Comparison of ENCODE assay signal across 12 mouse cellular contexts in the genomic region with DNA sequence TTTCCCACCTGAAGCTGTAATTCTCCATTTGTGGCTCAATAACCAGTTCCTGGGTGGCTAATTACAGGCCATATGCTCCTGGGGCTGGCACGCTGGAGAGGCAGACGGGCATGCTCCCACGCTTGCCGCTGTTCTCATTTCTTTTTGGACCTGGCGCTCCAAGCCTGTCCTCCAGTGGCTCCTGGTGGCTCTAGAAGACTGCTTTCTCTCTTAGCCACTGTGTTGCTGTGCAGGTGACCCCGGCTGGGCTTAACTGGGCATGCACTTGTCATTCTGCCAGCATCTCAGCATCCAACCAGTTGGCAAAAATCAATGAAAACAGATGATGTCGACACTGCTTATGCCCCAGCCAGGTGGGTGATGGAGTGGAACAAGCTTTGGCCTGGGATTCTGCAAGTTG.
A peak's percentile ranks its signal among the peaks of the same experiment; 100 is the strongest.
DNase-seq lines count a peak whose midpoint lies in the region; ATAC-seq and TF ChIP-seq lines count a peak whose summit lies in the region.
"Had no signal": no experiment of that assay in that cellular context is flagged by ENCODE, and none has a peak within 500 bp of the region (broad histone marks: within the 10 kb centered on the region; RNA-seq: fewer than 3 reads in every experiment).

No protein-coding gene starts in this region.

- 57% methylated on average over 7 of the region's 7 CpGs for WGBS in hindbrain, postnatal 0 days
- WGBS in hindbrain, embryonic 11.5 days = 89% methylated on average over 7 of the region's 7 CpGs

- 0 out of 2 replicates have a peak, but pooled peaks cover 4% of the 10 kb centered on the region for H3K4me1 ChIP-seq in hindbrain, postnatal 0 days (ENCODE audit: insufficient read depth, low read length)
- no peaks in the 10 kb centered on the region for H3K4me1 ChIP-seq in hindbrain, embryonic 11.5 days (replicated peaks; ENCODE audit: control insufficient read depth, insufficient read depth, low read length)
- H3K4me1 ChIP-seq: midbrain, embryonic 12.5 days had no signal

- DNase-seq in hindbrain, postnatal 0 days (ENCODE audit: low spot score) = peak; percentile 68
- DNase-seq in hindbrain, embryonic 11.5 days (ENCODE audit: low spot score) = no peak
- peak; percentile 63 to 66 for DNase-seq in cerebellum, postnatal 36 days
- peak; percentile 79 for DNase-seq in layer of hippocampus, adult 9-11 months
- DNase-seq in right cerebral cortex, postnatal 25 days = peak; percentile 73
- no peak for DNase-seq in ovary, postnatal 14 days (ENCODE audit: low spot score)
- DNase-seq in kidney, adult 9 months = no peak
- DNase-seq in gastrocnemius, adult 18-20 months (ENCODE audit: low spot score) = no peak

- no peak overlapping the region for H3K4me2 ChIP-seq in hindbrain, postnatal 0 days (ENCODE audit: low read depth, low read length)
- no peak overlapping the region for H3K4me2 ChIP-seq in hindbrain, embryonic 11.5 days (replicated peaks; ENCODE audit: low read depth, low read length)
- H3K4me2 ChIP-seq: midbrain, embryonic 12.5 days had no signal

- no peak overlapping the region for H3K4me3 ChIP-seq in hindbrain, postnatal 0 days (ENCODE audit: low read length)
- H3K4me3 ChIP-seq in hindbrain, embryonic 11.5 days (ENCODE audit: low read depth, low read length) = no peak overlapping the region
- H3K4me3 ChIP-seq: erythroblast, embryonic 14.5 days; midbrain, embryonic 12.5 days had no signal

- no peak overlapping the region for H3K9ac ChIP-seq in hindbrain, postnatal 0 days (replicated peaks; ENCODE audit: low read length)
- no peak overlapping the region for H3K9ac ChIP-seq in hindbrain, embryonic 11.5 days (ENCODE audit: low read depth, low read length)
- H3K9ac ChIP-seq: midbrain, embryonic 12.5 days had no signal

- H3K36me3 ChIP-seq in hindbrain, postnatal 0 days (ENCODE audit: insufficient read depth, low read length) = no peaks in the 10 kb centered on the region
- H3K36me3 ChIP-seq in hindbrain, embryonic 11.5 days (ENCODE audit: control insufficient read depth, insufficient read depth, low read length) = no peaks in the 10 kb centered on the region
- H3K36me3 ChIP-seq: midbrain, embryonic 12.5 days had no signal

- H3K27me3 ChIP-seq in hindbrain, postnatal 0 days (ENCODE audit: insufficient read depth, low read length) = no peaks in the 10 kb centered on the region
- no peaks in the 10 kb centered on the region for H3K27me3 ChIP-seq in hindbrain, embryonic 11.5 days (ENCODE audit: control insufficient read depth, insufficient read depth, low read length)
- H3K27me3 ChIP-seq: midbrain, embryonic 12.5 days had no signal

- no peaks in the 10 kb centered on the region for H3K9me3 ChIP-seq in hindbrain, postnatal 0 days (ENCODE audit: low read length)
- no peaks in the 10 kb centered on the region for H3K9me3 ChIP-seq in hindbrain, embryonic 11.5 days (ENCODE audit: control insufficient read depth, low read length)
- H3K9me3 ChIP-seq: midbrain, embryonic 12.5 days had no signal

- peak; percentile 73 for ATAC-seq in hindbrain, postnatal 0 days
- ATAC-seq in hindbrain, embryonic 11.5 days (ENCODE audit: low FRiP score) = no peak
- ATAC-seq: CD4-positive, CD25-positive, alpha-beta regulatory T cell, adult 4 months had no signal

- TF ChIP-seq CTCF in hindbrain, postnatal 0 days (IDR thresholded peaks at IDR 0.05; ENCODE audit: low read depth) = no peak

- H3K27ac ChIP-seq in hindbrain, postnatal 0 days = no peak overlapping the region
- no peak overlapping the region for H3K27ac ChIP-seq in hindbrain, embryonic 11.5 days (ENCODE audit: low read depth, low read length)
- H3K27ac ChIP-seq: midbrain, embryonic 12.5 days; stomach, postnatal 0 days had no signal

Comparison
In these comparisons a context has a peak if more than half of its experiments do, and no peak if none do; other contexts are left out.
1. DNase-seq: peak in hindbrain, postnatal 0 days (single experiment), cerebellum, postnatal 36 days (2 of 2), layer of hippocampus, adult 9-11 months (single experiment) and right cerebral cortex, postnatal 25 days (single experiment); none in hindbrain, embryonic 11.5 days (single experiment), ovary, postnatal 14 days (single experiment), kidney, adult 9 months (single experiment) and gastrocnemius, adult 18-20 months (single experiment).